Mouse (Mus musculus) hindbrain, embryonic 15.5 days (tissue): ENCODE results near the gene Epn3. TPM values are rescaled to one million over a fixed set of nuclear protein-coding genes. Genes with fewer than 3 reads are reported as not detected.

ENCODE experiments used
- ATAC-seq: fragments of 200-750 bp; cut with Nextera tagmentation; 2 replicates; pipeline ENCODE4 v1.8.0; 2017; ENCODE audit warnings: low read depth, moderate number of reproducible peaks, moderate TSS enrichment; ENCODE audit not compliant: low FRiP score
- H3K27ac ChIP-seq: fragments of 300-500 bp; sonication (generic); replicated peaks from 2 replicates; pipeline ENCODE4 v1.5.1; 2015; ENCODE audit warnings: mild to moderate bottlenecking, inconsistent platforms
- H3K27me3 ChIP-seq: fragments of 300-500 bp; sonication (generic); 2 replicates; pipeline ENCODE4 v1.6.1; 2015; ENCODE audit warnings: control low read depth, inconsistent platforms
- H3K36me3 ChIP-seq: fragments of 300-500 bp; sonication (generic); 2 replicates; pipeline ENCODE4 v1.6.1; 2015; ENCODE audit warnings: control low read depth, inconsistent platforms
- H3K4me1 ChIP-seq: fragments of 300-500 bp; sonication (generic); replicated peaks from 2 replicates; pipeline ENCODE4 v1.6.1; 2015; ENCODE audit warnings: control low read depth, inconsistent platforms
- H3K4me2 ChIP-seq: fragments of 300-500 bp; sonication (generic); 2 replicates; pipeline ENCODE4 v1.6.1; 2015; ENCODE audit warnings: moderate library complexity, mild to moderate bottlenecking, inconsistent platforms
- H3K4me3 ChIP-seq: fragments of 300-500 bp; sonication (generic); 2 replicates; pipeline ENCODE4 v1.5.1; 2015; ENCODE audit warnings: mild to moderate bottlenecking, inconsistent platforms
- H3K9ac ChIP-seq: fragments of 300-500 bp; sonication (generic); 2 replicates; pipeline ENCODE4 v1.6.1; 2015; ENCODE audit warnings: inconsistent platforms
- H3K9me3 ChIP-seq: fragments of 300-500 bp; sonication (generic); 2 replicates; pipeline ENCODE4 v1.6.1; 2016; ENCODE audit warnings: control low read depth, inconsistent platforms
- WGBS: fragments of 180-500 bp; shearing (Covaris S2); methylation state at CpG from one replicate; pipeline ENCODE4 v1.1.7; 2015; 5-methylcytosine and 5-hydroxymethylcytosine counted together
- polyA plus RNA-seq: library from polyadenylated mRNA; unstranded; fragments of >200 nt; fragmentation: Nextera tagmentation; extraction: Ambion mirVana; gene quantifications from 2 replicates; pipeline ENCODE4 v1.2.1, GENCODE M21; 2015

Gene Epn3
- polyA plus RNA-seq, 1 experiment from 2014 or later, result 2.5 TPM

- WGBS, result 72% methylated on average over 7 of the region's 7 CpGs
- no peak overlapping the region for H3K27ac ChIP-seq
- peaks cover 10% of the 10 kb centered on the region; the same call in 1 of the 2 replicates for H3K27me3 ChIP-seq
- H3K9ac ChIP-seq, result peak overlapping the region; percentile 61; the same call in 1 of the 2 replicates
- no peaks in the 10 kb centered on the region for H3K36me3 ChIP-seq
- no peak for ATAC-seq
- H3K4me1 ChIP-seq, result peaks cover 12% of the 10 kb centered on the region
- no peaks in the 10 kb centered on the region for H3K9me3 ChIP-seq
- H3K4me3 ChIP-seq, result peak overlapping the region; percentile 51
- peak overlapping the region; percentile 78 for H3K4me2 ChIP-seq
Observed at GRCm38 (mm10) chr11:94491749-94492099, 8.1 kb downstream of the Epn3 start.

GRCm38 (mm10) chr11:94491035-94491748 is 8.6 kb downstream of the Epn3 start:
- 4% methylated on average over 55 of the region's 55 CpGs for WGBS
- H3K27ac ChIP-seq, result no peak overlapping the region
- H3K4me2 ChIP-seq, result peak overlapping the region; percentile 78
- H3K27me3 ChIP-seq, result peaks cover 10% of the 10 kb centered on the region; the same call in 1 of the 2 replicates
- H3K9me3 ChIP-seq, result no peaks in the 10 kb centered on the region
- ATAC-seq, result peak; percentile 77
- no peaks in the 10 kb centered on the region for H3K36me3 ChIP-seq
- peak overlapping the region; percentile 51 for H3K4me3 ChIP-seq
- H3K4me1 ChIP-seq, result peaks cover 12% of the 10 kb centered on the region
- peak overlapping the region; percentile 61 for H3K9ac ChIP-seq

DNA sequence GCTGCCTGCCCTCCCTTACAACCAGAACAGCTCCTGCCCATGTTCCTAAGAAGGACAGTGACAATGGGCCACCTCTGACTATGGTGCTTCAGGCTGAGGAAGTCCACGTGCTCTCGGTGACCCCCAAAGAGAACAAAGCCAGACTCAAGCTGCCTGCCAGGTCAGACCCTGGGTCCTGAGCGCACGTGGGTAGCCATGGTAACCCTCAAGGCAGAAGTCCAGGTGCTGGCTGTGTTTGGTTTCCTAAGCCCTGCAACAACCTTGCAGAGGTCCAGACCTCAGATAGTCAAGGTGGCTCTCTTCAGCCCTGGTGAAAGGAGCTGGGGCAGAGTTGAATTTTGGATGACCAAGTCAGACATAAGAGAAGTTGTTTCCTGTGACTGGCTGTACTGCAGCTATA is 10.0 kb downstream of the Epn3 start:
- peaks cover 15% of the 10 kb centered on the region for H3K4me1 ChIP-seq
- no peaks in the 10 kb centered on the region for H3K36me3 ChIP-seq
- H3K27me3 ChIP-seq, result peaks cover 10% of the 10 kb centered on the region; the same call in 1 of the 2 replicates
- WGBS, result 35% methylated on average over 4 of the region's 4 CpGs
- no peaks in the 10 kb centered on the region for H3K9me3 ChIP-seq
- no peak for ATAC-seq
- no peak overlapping the region for H3K27ac ChIP-seq
- no peak overlapping the region for H3K4me2 ChIP-seq
- no peak overlapping the region for H3K4me3 ChIP-seq
- H3K9ac ChIP-seq, result no peak overlapping the region

GRCm38 (mm10) chr11:94488767-94489533 is 10.8 kb downstream of the Epn3 start:
- H3K4me1 ChIP-seq, result peaks cover 15% of the 10 kb centered on the region
- H3K4me2 ChIP-seq, result no peak overlapping the region
- no peaks in the 10 kb centered on the region for H3K9me3 ChIP-seq
- H3K4me3 ChIP-seq, result no peak overlapping the region
- WGBS, result 89% methylated on average over 11 of the region's 11 CpGs
- H3K36me3 ChIP-seq, result no peaks in the 10 kb centered on the region
- ATAC-seq, result no peak
- H3K27me3 ChIP-seq, result peaks cover 10% of the 10 kb centered on the region; the same call in 1 of the 2 replicates
- H3K9ac ChIP-seq, result no peak overlapping the region
- no peak overlapping the region for H3K27ac ChIP-seq

DNA sequence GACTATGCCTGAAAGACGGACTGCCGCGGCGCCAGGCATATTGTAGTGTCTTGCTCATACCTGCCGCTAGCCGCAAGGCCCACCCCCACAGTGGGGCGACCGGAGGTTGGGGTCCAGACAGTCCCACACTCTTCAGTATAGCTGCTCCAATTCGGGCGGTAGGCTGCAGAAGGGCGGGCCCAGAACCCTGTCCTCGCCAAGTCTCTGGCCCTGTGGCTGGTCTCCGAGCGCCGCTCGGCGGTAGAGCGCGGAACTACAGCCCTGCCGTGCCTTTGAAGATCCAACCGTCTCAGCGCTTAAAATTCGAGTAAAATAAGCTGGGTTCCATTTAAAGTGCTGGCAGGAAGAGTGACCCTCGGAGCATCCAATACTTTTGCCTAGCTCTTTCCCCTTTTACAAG is 13.8 kb downstream of the Epn3 start, which contains the start of gene Spata20:
Gene Spata20, minus strand, starts transcription at position 179 of the 400 bp plus-strand sequence.
- WGBS, result 4% methylated on average over 24 of the region's 24 CpGs

DNA sequence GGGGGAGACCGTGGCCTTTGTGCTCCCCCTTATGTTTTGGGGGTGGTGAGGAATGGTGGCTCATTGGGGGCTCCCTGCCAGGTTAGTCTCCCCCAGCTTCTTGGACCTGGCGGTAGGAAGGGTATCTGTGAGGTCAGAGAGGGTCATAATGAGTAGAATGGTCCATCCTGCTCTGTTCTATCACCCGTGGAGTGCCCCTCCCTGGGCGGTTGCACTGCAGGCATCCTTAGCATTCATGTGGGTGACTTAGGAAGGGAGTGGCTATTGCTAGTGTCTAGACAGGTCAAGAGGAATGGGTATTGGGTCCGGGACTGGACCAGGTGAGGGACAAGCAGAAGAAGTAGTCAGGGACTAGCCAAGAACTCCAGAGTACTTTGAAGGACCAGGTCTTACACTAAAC is 14.6 kb downstream of the Epn3 start:
- peaks cover 3% of the 10 kb centered on the region; the same call in 1 of the 2 replicates for H3K4me1 ChIP-seq
- no peaks in the 10 kb centered on the region for H3K36me3 ChIP-seq
- H3K9me3 ChIP-seq, result no peaks in the 10 kb centered on the region
- no peak overlapping the region for H3K27ac ChIP-seq
- no peak overlapping the region for H3K4me3 ChIP-seq
- WGBS, result 83% methylated on average over 5 of the region's 5 CpGs
- ATAC-seq, result no peak
- no peak overlapping the region for H3K4me2 ChIP-seq
- no peak overlapping the region for H3K9ac ChIP-seq
- H3K27me3 ChIP-seq, result peaks cover 2% of the 10 kb centered on the region; the same call in 1 of the 2 replicates

More for the DNA sequence above, 13.8 kb downstream of the Epn3 start, which contains the start of gene Spata20:
- Histone ChIP-seq H3K9me3 (no peaks in the 10 kb centered on the region), H3K9ac (0 out of 2 replicates have a peak within 1 kb of the TSS, but pooled peaks have one; percentile 12), H3K4me1 (peaks cover 7% of the 10 kb centered on the region), H3K4me2 (peak within 1 kb of the TSS; percentile 47), H3K27ac (no peak within 1 kb of the TSS), H3K36me3 (no peaks in the 10 kb centered on the region), H3K27me3 (peaks cover 2% of the 10 kb centered on the region; the same call in 1 of the 2 replicates), H3K4me3 (0 out of 2 replicates have a peak within 1 kb of the TSS, but pooled peaks have one; percentile 16)
- peak; percentile 80 for ATAC-seq

GRCm38 (mm10) chr11:94484636-94485035 is 15.1 kb downstream of the Epn3 start:
- Histone ChIP-seq H3K27ac (no peak overlapping the region), H3K9ac (no peak overlapping the region), H3K36me3 (no peaks in the 10 kb centered on the region), H3K9me3 (no peaks in the 10 kb centered on the region), H3K4me3 (no peak overlapping the region), H3K27me3 (no peaks in the 10 kb centered on the region; the same call in 1 of the 2 replicates), H3K4me1 (peaks cover 3% of the 10 kb centered on the region; the same call in 1 of the 2 replicates), H3K4me2 (no peak overlapping the region)
- 89% methylated on average over 9 of the region's 9 CpGs for WGBS
- no peak for ATAC-seq

GRCm38 (mm10) chr11:94483921-94484320 is 15.9 kb downstream of the Epn3 start:
- Histone ChIP-seq H3K9ac (no peak overlapping the region), H3K36me3 (no peaks in the 10 kb centered on the region), H3K27ac (no peak overlapping the region), H3K4me3 (no peak overlapping the region), H3K4me1 (peaks cover 3% of the 10 kb centered on the region; the same call in 1 of the 2 replicates), H3K9me3 (no peaks in the 10 kb centered on the region), H3K4me2 (no peak overlapping the region), H3K27me3 (no peaks in the 10 kb centered on the region; the same call in 1 of the 2 replicates)
- 80% methylated on average over 14 of the region's 14 CpGs for whole genome bisulfite sequencing
- ATAC-seq, result no peak

DNA sequence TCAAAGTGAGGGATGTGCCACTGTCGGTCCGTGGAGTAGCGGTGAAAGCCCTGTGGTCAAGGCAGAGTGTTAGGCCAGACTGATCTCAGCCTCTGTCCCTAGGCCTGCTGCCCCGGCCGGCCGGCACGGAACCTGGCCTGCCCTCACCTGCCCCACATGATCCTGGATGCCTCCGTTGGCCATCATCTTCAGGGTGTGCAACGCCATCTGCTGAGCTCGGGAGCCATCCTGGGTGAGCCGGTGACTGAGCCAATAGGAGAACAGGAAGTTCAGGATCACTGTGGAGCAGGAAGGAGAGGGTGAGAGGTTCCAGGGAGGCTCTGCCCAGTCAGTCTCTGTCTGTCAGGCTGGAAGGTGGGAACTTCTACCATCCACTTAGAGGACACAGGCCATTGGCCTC is 16.3 kb downstream of the Epn3 start:
- H3K4me2 ChIP-seq, result no peak overlapping the region
- no peaks in the 10 kb centered on the region for H3K9me3 ChIP-seq
- no peak for ATAC-seq
- H3K4me3 ChIP-seq, result no peak overlapping the region
- H3K27me3 ChIP-seq, result no peaks in the 10 kb centered on the region; the same call in 1 of the 2 replicates
- H3K9ac ChIP-seq, result no peak overlapping the region
- H3K27ac ChIP-seq, result no peak overlapping the region
- H3K4me1 ChIP-seq, result peaks cover 3% of the 10 kb centered on the region; the same call in 1 of the 2 replicates
- no peaks in the 10 kb centered on the region for H3K36me3 ChIP-seq
- WGBS, result 80% methylated on average over 11 of the region's 11 CpGs

DNA sequence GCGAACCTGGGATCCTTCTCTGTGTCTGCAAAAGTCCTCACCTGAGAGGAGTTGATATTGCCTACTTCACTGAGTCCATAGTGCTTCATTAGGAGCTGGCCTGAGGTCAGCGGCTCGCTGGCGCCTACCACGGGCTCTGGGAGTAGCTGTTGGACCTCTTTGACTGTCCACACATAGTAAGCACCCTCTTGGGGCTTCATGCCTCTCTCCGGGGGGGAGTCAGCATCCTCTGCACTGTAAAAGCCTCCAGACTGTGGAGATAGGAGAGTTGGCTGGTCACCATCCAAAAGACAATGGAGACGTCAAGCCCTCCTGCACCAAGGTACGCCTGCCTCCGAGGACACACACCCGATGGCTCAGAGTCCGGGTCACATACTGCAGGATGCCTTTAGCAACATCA is 17.0 kb downstream of the Epn3 start:
- ATAC-seq, result no peak
- Histone ChIP-seq H3K36me3 (no peaks in the 10 kb centered on the region), H3K4me1 (peaks cover 3% of the 10 kb centered on the region; the same call in 1 of the 2 replicates), H3K27ac (no peak overlapping the region), H3K9me3 (no peaks in the 10 kb centered on the region), H3K4me2 (no peak overlapping the region), H3K9ac (no peak overlapping the region), H3K4me3 (no peak overlapping the region), H3K27me3 (no peaks in the 10 kb centered on the region; the same call in 1 of the 2 replicates)
- WGBS, result 92% methylated on average over 11 of the region's 11 CpGs

DNA sequence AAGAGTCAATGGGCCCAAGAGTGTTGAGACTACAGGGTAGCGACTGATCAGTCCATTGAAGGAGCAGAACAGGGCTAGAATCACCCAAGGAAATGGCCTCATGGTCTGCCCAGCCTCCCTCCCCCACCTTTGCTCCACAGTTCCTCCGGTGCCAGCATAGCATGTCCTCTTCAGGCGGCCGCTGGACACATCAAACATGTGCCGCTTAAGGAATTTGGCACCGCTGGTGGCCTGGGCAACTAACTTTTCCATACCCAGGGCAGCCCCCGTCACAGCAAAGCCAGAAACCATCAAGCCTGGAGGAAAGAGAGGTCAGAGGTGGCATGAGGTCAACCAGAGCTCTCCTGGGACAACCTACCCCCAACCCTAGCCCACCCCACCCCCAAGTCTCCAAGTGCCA is 17.8 kb downstream of the Epn3 start:
- 92% methylated on average over 7 of the region's 7 CpGs for WGBS

GRCm38 (mm10) chr11:94480382-94480781 is 19.4 kb downstream of the Epn3 start:
- no peak for ATAC-seq

More for the DNA sequence above, 17.8 kb downstream of the Epn3 start:
- H3K27me3 ChIP-seq, result no peaks in the 10 kb centered on the region
- no peak overlapping the region for H3K27ac ChIP-seq
- no peak overlapping the region for H3K4me2 ChIP-seq
- peaks cover 3% of the 10 kb centered on the region; the same call in 1 of the 2 replicates for H3K4me1 ChIP-seq
- no peaks in the 10 kb centered on the region for H3K36me3 ChIP-seq
- no peak overlapping the region for H3K9ac ChIP-seq
- ATAC-seq, result no peak
- H3K9me3 ChIP-seq, result no peaks in the 10 kb centered on the region
- no peak overlapping the region for H3K4me3 ChIP-seq

More at GRCm38 (mm10) chr11:94480382-94480781, 19.4 kb downstream of the Epn3 start:
- H3K9me3 ChIP-seq, result no peaks in the 10 kb centered on the region
- H3K4me3 ChIP-seq, result no peak overlapping the region
- whole genome bisulfite sequencing, result 85% methylated on average over 9 of the region's 9 CpGs
- no peaks in the 10 kb centered on the region for H3K27me3 ChIP-seq
- no peaks in the 10 kb centered on the region for H3K36me3 ChIP-seq
- peaks cover 9% of the 10 kb centered on the region for H3K4me1 ChIP-seq
- H3K9ac ChIP-seq, result no peak overlapping the region
- no peak overlapping the region for H3K27ac ChIP-seq
- H3K4me2 ChIP-seq, result no peak overlapping the region
